Mouse (Mus musculus) liver, embryonic 14.5 days (tissue): ENCODE results near the gene Pwp2. TPM values are rescaled to one million over a fixed set of nuclear protein-coding genes. Genes with fewer than 3 reads are reported as not detected.

Experiments used
- ATAC-seq: fragments of 200-750 bp; cut with Nextera tagmentation; 2 replicates; pipeline ENCODE4 v1.8.0; 2017; ENCODE audit warnings: moderate number of reproducible peaks, mild to moderate bottlenecking, moderate library complexity; ENCODE audit not compliant: insufficient read depth
- DNase-seq, 3 experiments: peaks; one replicate each; pipeline ENCODE4 v3.0.0-alpha.2; 2012 to 2013; ENCODE audit warnings: low read depth in 3 of 3, low spot score in 3 of 3
- H3K27ac ChIP-seq: fragments of 300-500 bp; sonication (generic); 2 replicates; pipeline ENCODE4 v1.5.1; 2014; ENCODE audit warnings: moderate library complexity, mild to moderate bottlenecking, control low read depth, inconsistent platforms
- H3K27me3 ChIP-seq: fragments of 300-500 bp; sonication (generic); 2 replicates; pipeline ENCODE4 v1.6.1; 2014; ENCODE audit warnings: mild to moderate bottlenecking, low read length, moderate library complexity; ENCODE audit not compliant: control insufficient read depth, insufficient read depth
- H3K36me3 ChIP-seq: fragments of 300-500 bp; sonication (generic); replicated peaks from 2 replicates; pipeline ENCODE4 v1.6.1; 2014; ENCODE audit warnings: low read depth; ENCODE audit not compliant: control insufficient read depth, insufficient read depth
- H3K4me1 ChIP-seq, 2 experiments: fragments of 200-500 bp in 1 of 2; fragments of 300-500 bp in 1 of 2; sonication (generic) in 1 of 2; replicated peaks; 2 replicates each; pipeline ENCODE4 v1.6.1; 2012 to 2014; ENCODE audit warnings: antibody characterized with exemption in 1 of 2, inconsistent platforms in 1 of 2, low read length in 1 of 2; ENCODE audit not compliant: control insufficient read depth in 2 of 2, insufficient read depth in 2 of 2
- H3K4me2 ChIP-seq: fragments of 300-500 bp; sonication (generic); 2 replicates; pipeline ENCODE4 v1.6.1; 2014; ENCODE audit warnings: low read depth, mild to moderate bottlenecking, control low read depth, moderate library complexity
- H3K4me3 ChIP-seq, 2 experiments: fragments of 200-500 bp in 1 of 2; fragments of 300-500 bp in 1 of 2; sonication (generic) in 1 of 2; 2 replicates each; pipeline ENCODE4 v1.5.1; 2012 to 2014; ENCODE audit warnings: low read depth in 2 of 2, low read length in 2 of 2, mild to moderate bottlenecking in 2 of 2, control low read depth in 1 of 2, inconsistent platforms in 1 of 2, moderate library complexity in 1 of 2; ENCODE audit not compliant: insufficient read depth in 1 of 2
- H3K9ac ChIP-seq: fragments of 300-500 bp; sonication (generic); replicated peaks from 2 replicates; pipeline ENCODE4 v1.6.1; 2014; ENCODE audit warnings: mild to moderate bottlenecking, control low read depth, moderate library complexity
- H3K9me3 ChIP-seq: fragments of 300-500 bp; sonication (generic); 2 replicates; pipeline ENCODE4 v1.6.1; 2016; ENCODE audit warnings: low read length, mixed read lengths; ENCODE audit not compliant: control insufficient read depth
- CTCF ChIP-seq: IDR thresholded peaks from 2 replicates; pipeline ENCODE4 v1.5.1; 2016; ENCODE audit warnings: antibody characterized with exemption, low read depth, control low read depth
- EP300 ChIP-seq: IDR thresholded peaks from 2 replicates; pipeline ENCODE4 v1.6.1; 2016; ENCODE audit warnings: antibody characterized with exemption, low read depth
- whole genome bisulfite sequencing: fragments of 180-500 bp; shearing (Covaris S2); extraction: QIAGEN DNeasy Blood & Tissue Kit; methylation state at CpG from one replicate; pipeline ENCODE4 v1.1.7; 2014; ENCODE audit not compliant: insufficient replicate concordance; 5-methylcytosine and 5-hydroxymethylcytosine counted together
- polyA plus RNA-seq, 2 experiments: library from polyadenylated mRNA; depleted of rRNA in 1 of 2; stranded (reverse) in 1 of 2; unstranded in 1 of 2; fragments of >200 nt; fragmentation: Nextera tagmentation in 1 of 2; extraction: Ambion mirVana in 1 of 2; gene quantifications; 2 replicates each; pipeline versions ENCODE4 v1.2.1 to v1.2.3; 2012 to 2014

Gene Pwp2
- polyA plus RNA-seq, 2 experiments = 7.2 to 7.5 TPM

- TF ChIP-seq CTCF (peak; percentile 85), EP300 (no peak)
- Histone ChIP-seq H3K9me3 (no peaks in the 10 kb centered on the region), H3K4me2 (no peak overlapping the region), H3K36me3 (peaks cover 5% of the 10 kb centered on the region; the same call in 1 of the 2 replicates), H3K27me3 (no peaks in the 10 kb centered on the region), H3K4me3 (no peak overlapping the region), H3K9ac (no peak overlapping the region), H3K4me1 (peaks cover 2 to 12% of the 10 kb centered on the region in 2 experiments; a peak in 2 of 4 replicates), H3K27ac (no peak overlapping the region)
- ATAC-seq (no peak), DNase-seq (peak in 1 of 3 experiments; percentile 48)
- WGBS = 25% methylated on average over 4 of the region's 4 CpGs
These were observed 21.0 kb downstream of the Pwp2 start for GRCm38 (mm10) chr10:78163923-78164322.

DNA sequence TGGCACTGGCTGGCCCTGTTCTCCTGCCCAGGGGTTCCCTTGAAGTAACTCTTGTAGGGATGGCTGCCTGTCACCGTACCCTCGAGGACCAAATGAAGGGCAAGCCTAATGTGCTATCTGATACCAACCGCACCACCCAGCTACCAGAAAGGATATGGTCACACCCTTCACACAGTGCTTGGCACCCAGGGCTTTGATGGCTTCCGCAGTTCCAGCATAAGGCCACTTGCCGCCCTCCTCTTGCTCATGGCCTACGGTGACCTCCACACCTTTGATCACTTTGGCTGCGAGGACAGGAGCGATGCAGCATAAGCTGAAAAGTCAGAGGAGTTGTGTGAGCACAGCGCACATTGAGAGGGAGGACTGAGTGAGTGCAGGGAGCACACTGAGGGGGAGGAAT lies 21.7 kb downstream of the Pwp2 start:
- H3K9ac ChIP-seq = no peak overlapping the region
- peaks cover 5% of the 10 kb centered on the region; the same call in 1 of the 2 replicates for H3K36me3 ChIP-seq
- ATAC-seq (no peak), DNase-seq (no peak)
- H3K27me3 ChIP-seq = no peaks in the 10 kb centered on the region
- no peak overlapping the region for H3K4me3 ChIP-seq
- TF ChIP-seq CTCF = no peak
- no peak for TF ChIP-seq EP300
- no peaks in the 10 kb centered on the region for H3K9me3 ChIP-seq
- H3K27ac ChIP-seq = no peak overlapping the region
- 82% methylated on average over 9 of the region's 9 CpGs for WGBS
- H3K4me1 ChIP-seq = peaks cover 2 to 6% of the 10 kb centered on the region in 2 experiments; a peak in 2 of 4 replicates
- no peak overlapping the region for H3K4me2 ChIP-seq

DNA sequence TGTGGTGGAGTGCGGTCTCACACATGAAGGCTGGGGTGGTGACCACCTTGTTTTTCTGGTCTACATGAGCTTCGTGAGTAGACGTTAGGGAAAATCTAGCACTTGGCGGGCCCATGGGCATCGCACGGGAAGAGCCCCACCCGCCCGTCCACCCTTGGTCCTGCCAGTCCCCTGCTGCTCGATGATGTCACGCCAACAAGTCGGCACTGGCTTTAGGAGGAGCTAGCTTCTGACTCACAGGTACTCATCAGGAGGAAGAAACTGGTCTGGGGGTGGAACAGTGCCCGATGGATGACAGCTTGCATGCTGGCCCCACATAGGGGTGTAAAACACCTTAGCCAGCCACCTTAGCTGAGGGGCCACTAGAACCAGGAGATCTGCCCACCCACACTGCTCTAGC lies 22.3 kb downstream of the Pwp2 start:
- peaks cover 5% of the 10 kb centered on the region; the same call in 1 of the 2 replicates for H3K36me3 ChIP-seq
- no peaks in the 10 kb centered on the region for H3K27me3 ChIP-seq
- H3K4me2 ChIP-seq = no peak overlapping the region
- TF ChIP-seq CTCF (no peak), EP300 (no peak)
- WGBS = 85% methylated on average over 12 of the region's 12 CpGs
- H3K4me1 ChIP-seq = peaks cover 2 to 6% of the 10 kb centered on the region in 2 experiments; a peak in 2 of 4 replicates
- no peak overlapping the region for H3K27ac ChIP-seq
- no peak overlapping the region for H3K9ac ChIP-seq
- ATAC-seq (no peak), DNase-seq (no peak)
- H3K4me3 ChIP-seq = no peak overlapping the region
- no peaks in the 10 kb centered on the region for H3K9me3 ChIP-seq

DNA sequence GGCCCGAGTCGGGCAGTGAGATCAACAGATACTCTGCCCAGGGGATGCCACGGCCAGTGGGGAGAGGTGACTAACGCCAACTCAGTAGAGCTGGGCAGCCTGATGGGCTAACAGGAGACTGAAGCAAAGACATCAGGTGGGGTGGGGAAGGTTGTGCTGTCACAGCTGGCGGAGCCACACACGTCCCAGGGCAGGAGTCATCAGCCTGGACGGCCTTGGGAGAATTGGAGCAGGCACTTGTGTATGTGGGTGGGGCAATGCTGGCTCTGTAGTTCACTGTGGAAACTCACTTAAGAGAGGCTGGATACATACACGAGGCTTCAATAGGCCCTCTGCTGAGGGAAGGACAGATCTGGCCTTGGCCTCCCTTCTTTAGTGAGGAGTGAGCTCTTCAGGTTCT lies 23.9 kb downstream of the Pwp2 start:
- DNase-seq (no peak), ATAC-seq (no peak)
- no peaks in the 10 kb centered on the region for H3K9me3 ChIP-seq
- H3K4me2 ChIP-seq = no peak overlapping the region
- WGBS = 53% methylated on average over 8 of the region's 8 CpGs
- no peak overlapping the region for H3K9ac ChIP-seq
- TF ChIP-seq CTCF (no peak), EP300 (no peak)
- H3K27me3 ChIP-seq = no peaks in the 10 kb centered on the region
- H3K27ac ChIP-seq = no peak overlapping the region
- H3K4me1 ChIP-seq = peaks cover 2 to 6% of the 10 kb centered on the region in 2 experiments; a peak in 2 of 4 replicates
- H3K4me3 ChIP-seq = no peak overlapping the region
- H3K36me3 ChIP-seq = no peaks in the 10 kb centered on the region; the same call in 1 of the 2 replicates

GRCm38 (mm10) chr10:78160369-78161095 lies 24.4 kb downstream of the Pwp2 start:
- TF ChIP-seq CTCF (no peak), EP300 (no peak)
- 46% methylated on average over 16 of the region's 16 CpGs for WGBS
- H3K27ac ChIP-seq = no peak overlapping the region
- H3K27me3 ChIP-seq = no peaks in the 10 kb centered on the region
- no peak overlapping the region for H3K4me3 ChIP-seq
- no peak overlapping the region for H3K9ac ChIP-seq
- H3K36me3 ChIP-seq = no peaks in the 10 kb centered on the region; the same call in 1 of the 2 replicates
- DNase-seq (no peak), ATAC-seq (no peak)
- H3K9me3 ChIP-seq = no peaks in the 10 kb centered on the region
- peaks cover 2 to 6% of the 10 kb centered on the region in 2 experiments; a peak in 2 of 4 replicates for H3K4me1 ChIP-seq
- H3K4me2 ChIP-seq = no peak overlapping the region
